Mouse (Mus musculus): ENCODE data around the gene Vmn2r91. TPM values are rescaled to one million over a fixed set of nuclear protein-coding genes. Genes with fewer than 3 reads are reported as not detected.

Gene Vmn2r91
- not detected in 2 replicates for polyA plus RNA-seq (2015; fragmentation: Nextera tagmentation; extraction: Ambion mirVana)

GRCm38 (mm10) chr17:18084716-18085115 is at the start of gene Vmn2r91:
Vmn2r91 (plus strand) TSS chr17:18085016.

GRCm38 (mm10) chr17:18049124-18049523 is 35.7 kb upstream of the Vmn2r91 start, which contains the start of gene Vmn2r124:
Vmn2r124 (plus strand) TSS chr17:18049424.

GRCm38 (mm10) chr17:18151587-18151986 is 66.8 kb downstream of the Vmn2r91 start, which contains the start of gene Vmn2r92:
Vmn2r92 (plus strand) TSS chr17:18151887.

Other genes starting within 250 kb of the Vmn2r91 start
- gene Has1, start 229.8 kb upstream of the Vmn2r91 start, polyA plus RNA-seq (2015; fragmentation: Nextera tagmentation; extraction: Ambion mirVana) = 0.59 and 0.79 TPM in 2 replicates
- gene Fpr1, start 201.1 kb upstream of the Vmn2r91 start, polyA plus RNA-seq (2015; fragmentation: Nextera tagmentation; extraction: Ambion mirVana) = 27.7 and 37.3 TPM in 2 replicates
- 35.4 and 48.4 TPM in 2 replicates for gene Fpr2, start 197.2 kb upstream of the Vmn2r91 start, polyA plus RNA-seq (2015; fragmentation: Nextera tagmentation; extraction: Ambion mirVana)
- gene Fpr3, start 197.2 kb upstream of the Vmn2r91 start, polyA plus RNA-seq (2015; fragmentation: Nextera tagmentation; extraction: Ambion mirVana) = not detected in 2 replicates
- gene Fpr-rs4, start 63.3 kb upstream of the Vmn2r91 start, polyA plus RNA-seq (2015; fragmentation: Nextera tagmentation; extraction: Ambion mirVana) = not detected in 2 replicates
- gene Vmn2r124, start 35.6 kb upstream of the Vmn2r91 start, polyA plus RNA-seq (2015; fragmentation: Nextera tagmentation; extraction: Ambion mirVana) = not detected in 2 replicates
- not detected in 2 replicates for gene Vmn2r92, start 66.9 kb downstream of the Vmn2r91 start, polyA plus RNA-seq (2015; fragmentation: Nextera tagmentation; extraction: Ambion mirVana)
- gene Vmn2r94, start 192.7 kb downstream of the Vmn2r91 start, polyA plus RNA-seq (2015; fragmentation: Nextera tagmentation; extraction: Ambion mirVana) = not detected in 2 replicates
- gene Vmn2r93, start 213.1 kb downstream of the Vmn2r91 start, polyA plus RNA-seq (2015; fragmentation: Nextera tagmentation; extraction: Ambion mirVana) = not detected in 2 replicates

All from spleen, postnatal 0 days (tissue).